ENCODE assay signal across 8 mouse cellular contexts in genomic region chr14:34458880-34459279, GRCm38 (mm10). TPM values are rescaled to one million over a fixed set of nuclear protein-coding genes. Genes with fewer than 3 reads are reported as not detected.
DNase-seq lines count a peak whose midpoint lies in the region; ATAC-seq and TF ChIP-seq lines count a peak whose summit lies in the region.

No protein-coding gene starts in this region.

- H3K9ac ChIP-seq in kidney, embryonic 14.5 days (ENCODE audit: low read depth, low read length) = no peak overlapping the region
- no peak overlapping the region for H3K9ac ChIP-seq in intestine, postnatal 0 days (ENCODE audit: low read depth, low read length)

- H3K27me3 ChIP-seq in kidney, embryonic 14.5 days (ENCODE audit: control insufficient read depth, insufficient read depth, low read length) = no peaks in the 10 kb centered on the region
- no peaks in the 10 kb centered on the region for H3K27me3 ChIP-seq in intestine, postnatal 0 days (replicated peaks; ENCODE audit: control insufficient read depth, insufficient read depth, low read length)

- no peak overlapping the region for H3K4me3 ChIP-seq in kidney, embryonic 14.5 days (ENCODE audit: low read length)
- H3K4me3 ChIP-seq in intestine, postnatal 0 days (ENCODE audit: low read depth, low read length) = no peak overlapping the region

- ATAC-seq in kidney, embryonic 14.5 days (ENCODE audit: low FRiP score, low TSS enrichment) = no peak
- ATAC-seq in intestine, postnatal 0 days = no peak

- peak; percentile 30 for DNase-seq in kidney, adult 11 months
- peak; percentile 25 for DNase-seq in Muller cell, postnatal 12 days (ENCODE audit: inconsistent ontology term)
- DNase-seq in cerebellum, postnatal 10 days = peak; percentile 78 to 81
- DNase-seq in lung, postnatal 10 days = peak; percentile 64
- no peak for DNase-seq in testis, postnatal 14 days (ENCODE audit: low spot score)
- no peak for DNase-seq in spleen, postnatal 10 days (ENCODE audit: low spot score in 2 of 2)

- no peaks in the 10 kb centered on the region for H3K9me3 ChIP-seq in kidney, embryonic 14.5 days (ENCODE audit: control insufficient read depth, low read length)
- H3K9me3 ChIP-seq in intestine, postnatal 0 days (ENCODE audit: control insufficient read depth) = no peaks in the 10 kb centered on the region

- 0 out of 2 replicates have a peak, but pooled peaks cover 5% of the 10 kb centered on the region for H3K4me1 ChIP-seq in kidney, embryonic 14.5 days (ENCODE audit: control insufficient read depth, insufficient read depth, low read length)
- H3K4me1 ChIP-seq in intestine, postnatal 0 days (replicated peaks; ENCODE audit: control insufficient read depth, insufficient read depth, low read length) = 0 out of 2 replicates have a peak, but pooled peaks cover 3% of the 10 kb centered on the region

- H3K36me3 ChIP-seq in kidney, embryonic 14.5 days (ENCODE audit: control insufficient read depth, insufficient read depth, low read length) = peaks cover 17% of the 10 kb centered on the region; the same call in 1 of the 2 replicates
- H3K36me3 ChIP-seq in intestine, postnatal 0 days (ENCODE audit: control insufficient read depth, insufficient read depth) = peaks cover 18% of the 10 kb centered on the region

- H3K27ac ChIP-seq in kidney, embryonic 14.5 days (ENCODE audit: low read depth, low read length) = no peak overlapping the region
- H3K27ac ChIP-seq in intestine, postnatal 0 days (ENCODE audit: low read depth, low read length) = no peak overlapping the region

- H3K4me2 ChIP-seq in kidney, embryonic 14.5 days (replicated peaks; ENCODE audit: low read depth, low read length) = no peak overlapping the region
- no peak overlapping the region for H3K4me2 ChIP-seq in intestine, postnatal 0 days (replicated peaks; ENCODE audit: low read depth)

- 78% methylated on average over 1 of the region's 1 CpGs for WGBS in kidney, embryonic 14.5 days
- 68% methylated on average over 1 of the region's 1 CpGs for WGBS in intestine, postnatal 0 days

- TF ChIP-seq CTCF in intestine, postnatal 0 days (IDR thresholded peaks at IDR 0.05; ENCODE audit: low read depth) = peak; percentile 82

RNA-seq across cellular contexts. Expression of gene Bmpr1a, which starts 44.3 kb away (rescaled TPM):
- polyA plus RNA-seq in kidney, embryonic 14.5 days (2014; fragmentation: Nextera tagmentation; extraction: Ambion mirVana) = 41.7 and 65.8 TPM in 2 replicates
- polyA plus RNA-seq in intestine, postnatal 0 days (2015; fragmentation: Nextera tagmentation; extraction: Ambion mirVana) = 18.8 and 19.3 TPM in 2 replicates

Comparison
In these comparisons a context has a peak if more than half of its experiments do, and no peak if none do; other contexts are left out.
1. DNase-seq: peak in kidney, adult 11 months (single experiment), Muller cell, postnatal 12 days (single experiment), cerebellum, postnatal 10 days (2 of 2) and lung, postnatal 10 days (single experiment); none in testis, postnatal 14 days (single experiment) and spleen, postnatal 10 days (0 of 2).